Mouse (Mus musculus) kidney, postnatal 10 days (tissue): Measurements from ENCODE around the gene Cfap161.
A peak's percentile ranks its signal among the peaks of the same experiment; 100 is the strongest.

Source experiments
- DNase-seq: peaks from one replicate; pipeline ENCODE4 v3.0.0; 2021; ENCODE audit warnings: mixed read lengths

The Cfap161 gene

GRCm38 (mm10) chr7:83802007-83802406, 7.3 kb upstream of the Cfap161 start:
- no peak for DNase-seq

- no peak for DNase-seq
Observed at GRCm38 (mm10) chr7:83801483-83801875, 6.8 kb upstream of the Cfap161 start.

GRCm38 (mm10) chr7:83800561-83801482, 6.1 kb upstream of the Cfap161 start:
- DNase-seq: no peak

- no peak for DNase-seq
Observed at GRCm38 (mm10) chr7:83800071-83800470, 5.4 kb upstream of the Cfap161 start.

GRCm38 (mm10) chr7:83798004-83798403, 3.3 kb upstream of the Cfap161 start:
- DNase-seq: no peak

- DNase-seq: no peak
Observed at GRCm38 (mm10) chr7:83796177-83796576, 1.5 kb upstream of the Cfap161 start.

- no peak for DNase-seq
Observed at GRCm38 (mm10) chr7:83794006-83794683, 535 bp downstream of the Cfap161 start.

- no peak for DNase-seq
Observed at GRCm38 (mm10) chr7:83780881-83781280, 13.8 kb downstream of the Cfap161 start.

GRCm38 (mm10) chr7:83780026-83780425, 14.7 kb downstream of the Cfap161 start:
- DNase-seq: no peak

GRCm38 (mm10) chr7:83779028-83779427, 15.7 kb downstream of the Cfap161 start:
- no peak for DNase-seq

GRCm38 (mm10) chr7:83778516-83778915, 16.2 kb downstream of the Cfap161 start:
- no peak for DNase-seq

GRCm38 (mm10) chr7:83774721-83775120, 20.0 kb downstream of the Cfap161 start:
- peak; percentile 41 for DNase-seq

GRCm38 (mm10) chr7:83763674-83764073, 31.0 kb downstream of the Cfap161 start:
- no peak for DNase-seq

- DNase-seq: no peak
Observed at GRCm38 (mm10) chr7:83762336-83762735, 32.3 kb downstream of the Cfap161 start.

- no peak for DNase-seq
Observed at GRCm38 (mm10) chr7:83751055-83751454, 43.6 kb downstream of the Cfap161 start.

- no peak for DNase-seq
Observed at GRCm38 (mm10) chr7:83748405-83748804, 46.3 kb downstream of the Cfap161 start.

- DNase-seq: no peak
Observed at GRCm38 (mm10) chr7:83746107-83746687, 48.5 kb downstream of the Cfap161 start.

- DNase-seq: peak; percentile 12
Observed at GRCm38 (mm10) chr7:83745413-83746106, 49.1 kb downstream of the Cfap161 start, which contains the start of gene Il16. Il16 (minus strand) TSS chr7:83745726.

GRCm38 (mm10) chr7:83745065-83745412, 49.6 kb downstream of the Cfap161 start:
- DNase-seq: no peak

- no peak for DNase-seq
Observed at GRCm38 (mm10) chr7:83744250-83744649, 50.4 kb downstream of the Cfap161 start.

- no peak for DNase-seq
Observed at GRCm38 (mm10) chr7:83742690-83743089, 52.0 kb downstream of the Cfap161 start.

- no peak for DNase-seq
Observed at GRCm38 (mm10) chr7:83742026-83742425, 52.7 kb downstream of the Cfap161 start.
